Mouse (Mus musculus): ENCODE data around the gene P4ha1. TPM values are rescaled to one million over a fixed set of nuclear protein-coding genes. Genes with fewer than 3 reads are reported as not detected.
"Not testable (repeated sequence)": the region's sequence is repeated elsewhere in the genome, so short reads cannot be mapped to it uniquely, and the experiment has no call there.

The P4ha1 gene
- polyA plus RNA-seq, 1 experiment from 2014 or later, result 72.9 TPM

GRCm38 (mm10) chr10:59292558-59292957 is 30.5 kb upstream of the P4ha1 start:
- H3K36me3 ChIP-seq, result no peaks in the 10 kb centered on the region
- no peak overlapping the region for H3K4me3 ChIP-seq (replicated peaks)
- peak; percentile 28; the same call in 1 of the 2 replicates for ATAC-seq (ENCODE audit: insufficient read depth, low FRiP score, low read depth)
- H3K9ac ChIP-seq, result no peak overlapping the region
- 27% methylated on average over 4 of the region's 4 CpGs for WGBS
- H3K27me3 ChIP-seq (replicated peaks), result no peaks in the 10 kb centered on the region
- no peak overlapping the region for H3K4me2 ChIP-seq
- H3K9me3 ChIP-seq, result no peaks in the 10 kb centered on the region
- H3K4me1 ChIP-seq, result 0 out of 2 replicates have a peak, but pooled peaks cover 7% of the 10 kb centered on the region
- H3K27ac ChIP-seq, result no peak overlapping the region

- no peak for ATAC-seq (ENCODE audit: insufficient read depth, low FRiP score, low read depth)
- WGBS, result 55% methylated on average over 8 of the region's 8 CpGs
- H3K36me3 ChIP-seq, result no peaks in the 10 kb centered on the region
- no peaks in the 10 kb centered on the region for H3K27me3 ChIP-seq (replicated peaks)
- no peaks in the 10 kb centered on the region for H3K9me3 ChIP-seq
- no peak overlapping the region for H3K4me2 ChIP-seq
- H3K4me1 ChIP-seq, result 0 out of 2 replicates have a peak, but pooled peaks cover 7% of the 10 kb centered on the region
- H3K9ac ChIP-seq, result no peak overlapping the region
- H3K27ac ChIP-seq, result no peak overlapping the region
- H3K4me3 ChIP-seq (replicated peaks), result no peak overlapping the region
These were observed 27.8 kb upstream of the P4ha1 start for GRCm38 (mm10) chr10:59295241-59295811.

- no peaks in the 10 kb centered on the region for H3K27me3 ChIP-seq (replicated peaks)
- H3K4me3 ChIP-seq (replicated peaks), result no peak overlapping the region
- no peak overlapping the region for H3K4me2 ChIP-seq
- H3K9ac ChIP-seq, result no peak overlapping the region
- peak; percentile 48 for ATAC-seq (ENCODE audit: insufficient read depth, low FRiP score, low read depth)
- H3K36me3 ChIP-seq, result no peaks in the 10 kb centered on the region
- no peak overlapping the region for H3K27ac ChIP-seq
- 18% methylated on average over 5 of the region's 5 CpGs for WGBS
- H3K9me3 ChIP-seq, result no peaks in the 10 kb centered on the region
- H3K4me1 ChIP-seq, result 0 out of 2 replicates have a peak, but pooled peaks cover 6% of the 10 kb centered on the region
These were observed 26.8 kb upstream of the P4ha1 start for GRCm38 (mm10) chr10:59296261-59296660.

GRCm38 (mm10) chr10:59302671-59303070 is 20.4 kb upstream of the P4ha1 start:
- WGBS, result 88% methylated on average over 12 of the region's 12 CpGs
- not testable (repeated sequence) for H3K4me1 ChIP-seq; H3K36me3 ChIP-seq; H3K4me3 ChIP-seq (replicated peaks); H3K27me3 ChIP-seq (replicated peaks); H3K4me2 ChIP-seq; ATAC-seq (ENCODE audit: insufficient read depth, low FRiP score, low read depth); H3K9me3 ChIP-seq; H3K9ac ChIP-seq; H3K27ac ChIP-seq

- Histone ChIP-seq H3K9me3 (no peaks in the 10 kb centered on the region), H3K9ac (no peak overlapping the region), H3K27ac (no peak overlapping the region), H3K4me2 (no peak overlapping the region), H3K27me3 (replicated peaks) (no peaks in the 10 kb centered on the region), H3K36me3 (no peaks in the 10 kb centered on the region), H3K4me1 (no peaks in the 10 kb centered on the region), H3K4me3 (replicated peaks) (no peak overlapping the region)
- WGBS, result 54% methylated on average over 3 of the region's 3 CpGs
- no peak for ATAC-seq (ENCODE audit: insufficient read depth, low FRiP score, low read depth)
These were observed 13.9 kb upstream of the P4ha1 start for GRCm38 (mm10) chr10:59308993-59309715.

GRCm38 (mm10) chr10:59310124-59310523 is 13.0 kb upstream of the P4ha1 start:
- Histone ChIP-seq H3K4me1 (no peaks in the 10 kb centered on the region), H3K27me3 (replicated peaks) (no peaks in the 10 kb centered on the region), H3K36me3 (no peaks in the 10 kb centered on the region), H3K9ac (no peak overlapping the region), H3K4me3 (replicated peaks) (no peak overlapping the region), H3K9me3 (no peaks in the 10 kb centered on the region), H3K4me2 (no peak overlapping the region), H3K27ac (no peak overlapping the region)
- ATAC-seq (ENCODE audit: insufficient read depth, low FRiP score, low read depth), result no peak
- WGBS, result 17% methylated on average over 2 of the region's 2 CpGs

GRCm38 (mm10) chr10:59310691-59311457 is 12.2 kb upstream of the P4ha1 start:
- Histone ChIP-seq H3K4me2 (no peak overlapping the region), H3K9ac (no peak overlapping the region), H3K27ac (no peak overlapping the region), H3K9me3 (no peaks in the 10 kb centered on the region), H3K27me3 (replicated peaks) (no peaks in the 10 kb centered on the region), H3K4me1 (no peaks in the 10 kb centered on the region), H3K36me3 (no peaks in the 10 kb centered on the region), H3K4me3 (replicated peaks) (no peak overlapping the region)
- ATAC-seq (ENCODE audit: insufficient read depth, low FRiP score, low read depth), result no peak
- WGBS, result 57% methylated on average over 6 of the region's 6 CpGs

GRCm38 (mm10) chr10:59311881-59312280 is 11.2 kb upstream of the P4ha1 start:
- no peaks in the 10 kb centered on the region for H3K27me3 ChIP-seq (replicated peaks)
- H3K9ac ChIP-seq, result no peak overlapping the region
- H3K4me2 ChIP-seq, result no peak overlapping the region
- no peak for ATAC-seq (ENCODE audit: insufficient read depth, low FRiP score, low read depth)
- no peak overlapping the region for H3K4me3 ChIP-seq (replicated peaks)
- WGBS, result 83% methylated on average over 5 of the region's 5 CpGs
- H3K4me1 ChIP-seq, result no peaks in the 10 kb centered on the region
- no peaks in the 10 kb centered on the region for H3K9me3 ChIP-seq
- no peak overlapping the region for H3K27ac ChIP-seq
- H3K36me3 ChIP-seq, result no peaks in the 10 kb centered on the region

- WGBS, result 88% methylated on average over 3 of the region's 3 CpGs
- Histone ChIP-seq H3K27me3 (replicated peaks) (no peaks in the 10 kb centered on the region), H3K4me3 (replicated peaks) (no peak overlapping the region), H3K9me3 (no peaks in the 10 kb centered on the region), H3K4me2 (no peak overlapping the region), H3K9ac (no peak overlapping the region), H3K27ac (no peak overlapping the region), H3K4me1 (0 out of 2 replicates have a peak, but pooled peaks cover 3% of the 10 kb centered on the region), H3K36me3 (no peaks in the 10 kb centered on the region)
- ATAC-seq (ENCODE audit: insufficient read depth, low FRiP score, low read depth), result no peak
These were observed 2.0 kb upstream of the P4ha1 start for GRCm38 (mm10) chr10:59321112-59321511.

GRCm38 (mm10) chr10:59322271-59322670 is 825 bp upstream of the P4ha1 start:
- ATAC-seq (ENCODE audit: insufficient read depth, low FRiP score, low read depth), result no peak
- Histone ChIP-seq H3K36me3 (no peaks in the 10 kb centered on the region), H3K9me3 (no peaks in the 10 kb centered on the region), H3K4me3 (replicated peaks) (no peak overlapping the region), H3K4me2 (peak overlapping the region; percentile 75), H3K27me3 (replicated peaks) (no peaks in the 10 kb centered on the region), H3K9ac (no peak overlapping the region), H3K4me1 (0 out of 2 replicates have a peak, but pooled peaks cover 3% of the 10 kb centered on the region), H3K27ac (peak overlapping the region; percentile 83)
- WGBS, result 68% methylated on average over 4 of the region's 4 CpGs

- Histone ChIP-seq H3K27me3 (replicated peaks) (no peaks in the 10 kb centered on the region), H3K4me1 (0 out of 2 replicates have a peak, but pooled peaks cover 3% of the 10 kb centered on the region), H3K4me3 (replicated peaks) (peak overlapping the region; percentile 89), H3K9ac (peak overlapping the region; percentile 88), H3K36me3 (no peaks in the 10 kb centered on the region), H3K9me3 (no peaks in the 10 kb centered on the region), H3K4me2 (peak overlapping the region; percentile 75), H3K27ac (peak overlapping the region; percentile 96)
- WGBS, result under 1% methylated on average over 42 of the region's 49 CpGs
- ATAC-seq (ENCODE audit: insufficient read depth, low FRiP score, low read depth), result peak; percentile 73
These were observed 529 bp downstream of the P4ha1 start for GRCm38 (mm10) chr10:59323488-59324161.

Data from stomach, embryonic 15.5 days (tissue).